Mouse (Mus musculus) liver, embryonic 13.5 days (tissue): ENCODE measurements around the gene Entpd1. TPM values are rescaled to one million over a fixed set of nuclear protein-coding genes. Genes with fewer than 3 reads are reported as not detected.

Experiments
- ATAC-seq: fragments of 200-750 bp; cut with Nextera tagmentation; 2 replicates; pipeline ENCODE4 v1.8.0; 2017; ENCODE audit warnings: low read depth, mild to moderate bottlenecking, moderate number of reproducible peaks, moderate library complexity
- DNase-seq: peaks from one replicate; pipeline ENCODE4 v3.0.0; 2022
- H3K27ac ChIP-seq: fragments of 300-500 bp; sonication (generic); 2 replicates; pipeline ENCODE4 v1.5.1; 2015; ENCODE audit warnings: moderate library complexity, mild to moderate bottlenecking, inconsistent platforms
- H3K27me3 ChIP-seq: fragments of 300-500 bp; sonication (generic); 2 replicates; pipeline ENCODE4 v1.6.1; 2015; ENCODE audit warnings: mild to moderate bottlenecking, inconsistent platforms
- H3K36me3 ChIP-seq: fragments of 300-500 bp; sonication (generic); 2 replicates; pipeline ENCODE4 v1.6.1; 2015; ENCODE audit warnings: mild to moderate bottlenecking, inconsistent platforms
- H3K4me1 ChIP-seq: fragments of 300-500 bp; sonication (generic); replicated peaks from 2 replicates; pipeline ENCODE4 v1.6.1; 2015; ENCODE audit warnings: inconsistent platforms
- H3K4me2 ChIP-seq: fragments of 300-500 bp; sonication (generic); 2 replicates; pipeline ENCODE4 v1.6.1; 2015; ENCODE audit warnings: inconsistent platforms, mild to moderate bottlenecking, moderate library complexity
- H3K4me3 ChIP-seq: fragments of 300-500 bp; sonication (generic); replicated peaks from 2 replicates; pipeline ENCODE4 v1.5.1; 2015; ENCODE audit warnings: mild to moderate bottlenecking, inconsistent platforms
- H3K9ac ChIP-seq: fragments of 300-500 bp; sonication (generic); 2 replicates; pipeline ENCODE4 v1.6.1; 2015; ENCODE audit warnings: mild to moderate bottlenecking, inconsistent platforms
- H3K9me3 ChIP-seq: fragments of 300-500 bp; sonication (generic); replicated peaks from 2 replicates; pipeline ENCODE4 v1.6.1; 2016; ENCODE audit warnings: inconsistent platforms
- WGBS: fragments of 180-500 bp; shearing (Covaris S2); methylation state at CpG from one replicate; pipeline ENCODE4 v1.1.7; 2015; ENCODE audit not compliant: insufficient replicate concordance; 5-methylcytosine and 5-hydroxymethylcytosine counted together
- polyA plus RNA-seq: library from polyadenylated mRNA; unstranded; fragments of >200 nt; fragmentation: Nextera tagmentation; extraction: Ambion mirVana; gene quantifications from 2 replicates; pipeline ENCODE4 v1.2.1, GENCODE M21; 2015

Entpd1 gene
- polyA plus RNA-seq, 1 experiment from 2014 or later = 2.6 TPM

- WGBS = 69% methylated on average over 4 of the region's 4 CpGs
- no peak overlapping the region for H3K9ac ChIP-seq
- no peak overlapping the region for H3K27ac ChIP-seq
- no peaks in the 10 kb centered on the region for H3K36me3 ChIP-seq
- H3K9me3 ChIP-seq = no peaks in the 10 kb centered on the region
- no peaks in the 10 kb centered on the region; the same call in 1 of the 2 replicates for H3K4me1 ChIP-seq
- H3K4me2 ChIP-seq = no peak overlapping the region
- H3K27me3 ChIP-seq = no peaks in the 10 kb centered on the region
- DNase-seq = no peak
- no peak for ATAC-seq
- H3K4me3 ChIP-seq = no peak overlapping the region
These were observed 114.0 kb downstream of the Entpd1 start for GRCm38 (mm10) chr19:40726148-40726547.

GRCm38 (mm10) chr19:40726614-40727013 is 114.4 kb downstream of the Entpd1 start:
- Histone ChIP-seq H3K4me2 (no peak overlapping the region), H3K9ac (no peak overlapping the region), H3K36me3 (no peaks in the 10 kb centered on the region), H3K27me3 (no peaks in the 10 kb centered on the region), H3K4me1 (no peaks in the 10 kb centered on the region; the same call in 1 of the 2 replicates), H3K27ac (no peak overlapping the region), H3K9me3 (no peaks in the 10 kb centered on the region), H3K4me3 (no peak overlapping the region)
- DNase-seq (no peak), ATAC-seq (no peak)
- 50% methylated on average over 2 of the region's 2 CpGs for WGBS

- ATAC-seq (no peak), DNase-seq (no peak)
- Histone ChIP-seq H3K27me3 (no peaks in the 10 kb centered on the region), H3K9me3 (no peaks in the 10 kb centered on the region), H3K36me3 (no peaks in the 10 kb centered on the region), H3K4me2 (no peak overlapping the region), H3K27ac (no peak overlapping the region), H3K9ac (no peak overlapping the region), H3K4me1 (no peaks in the 10 kb centered on the region; the same call in 1 of the 2 replicates), H3K4me3 (no peak overlapping the region)
- 64% methylated on average over 4 of the region's 4 CpGs for WGBS
These were observed 116.0 kb downstream of the Entpd1 start for GRCm38 (mm10) chr19:40728213-40728612.

GRCm38 (mm10) chr19:40728732-40729420 is 116.7 kb downstream of the Entpd1 start:
- WGBS = 24% methylated on average over 12 of the region's 12 CpGs
- Histone ChIP-seq H3K27ac (no peak overlapping the region), H3K9ac (no peak overlapping the region; the same call in 1 of the 2 replicates), H3K4me2 (no peak overlapping the region), H3K4me3 (no peak overlapping the region), H3K9me3 (no peaks in the 10 kb centered on the region), H3K27me3 (no peaks in the 10 kb centered on the region), H3K4me1 (no peaks in the 10 kb centered on the region; the same call in 1 of the 2 replicates), H3K36me3 (no peaks in the 10 kb centered on the region)
- ATAC-seq (no peak), DNase-seq (no peak)

- no peak overlapping the region for H3K4me2 ChIP-seq
- no peaks in the 10 kb centered on the region for H3K36me3 ChIP-seq
- no peaks in the 10 kb centered on the region; the same call in 1 of the 2 replicates for H3K4me1 ChIP-seq
- DNase-seq = no peak
- H3K9me3 ChIP-seq = no peaks in the 10 kb centered on the region
- WGBS = 59% methylated on average over 10 of the region's 10 CpGs
- no peak overlapping the region for H3K4me3 ChIP-seq
- ATAC-seq = no peak
- H3K27me3 ChIP-seq = no peaks in the 10 kb centered on the region
- no peak overlapping the region for H3K9ac ChIP-seq
- no peak overlapping the region for H3K27ac ChIP-seq
These were observed 121.2 kb downstream of the Entpd1 start for GRCm38 (mm10) chr19:40733409-40733808.

- no peaks in the 10 kb centered on the region for H3K9me3 ChIP-seq
- H3K9ac ChIP-seq = no peak overlapping the region
- no peak overlapping the region for H3K27ac ChIP-seq
- peaks cover 1% of the 10 kb centered on the region; the same call in 1 of the 2 replicates for H3K4me1 ChIP-seq
- no peak for DNase-seq
- H3K4me2 ChIP-seq = no peak overlapping the region
- 62% methylated on average over 4 of the region's 4 CpGs for WGBS
- no peak overlapping the region for H3K4me3 ChIP-seq
- H3K27me3 ChIP-seq = no peaks in the 10 kb centered on the region
- H3K36me3 ChIP-seq = no peaks in the 10 kb centered on the region
- ATAC-seq = no peak
These were observed 121.7 kb downstream of the Entpd1 start for GRCm38 (mm10) chr19:40733849-40734248.

GRCm38 (mm10) chr19:40736680-40737512 is 124.7 kb downstream of the Entpd1 start:
- H3K4me1 ChIP-seq = 0 out of 2 replicates have a peak, but pooled peaks cover 3% of the 10 kb centered on the region
- WGBS = 24% methylated on average over 17 of the region's 17 CpGs
- H3K27me3 ChIP-seq = no peaks in the 10 kb centered on the region
- no peak overlapping the region for H3K27ac ChIP-seq
- no peak overlapping the region for H3K9ac ChIP-seq
- peak overlapping the region; percentile 40; the same call in 1 of the 2 replicates for H3K4me2 ChIP-seq
- ATAC-seq = no peak
- H3K36me3 ChIP-seq = no peaks in the 10 kb centered on the region
- DNase-seq = peak; percentile 36
- no peaks in the 10 kb centered on the region for H3K9me3 ChIP-seq
- no peak overlapping the region for H3K4me3 ChIP-seq

- peak overlapping the region; percentile 40; the same call in 1 of the 2 replicates for H3K4me2 ChIP-seq
- H3K27ac ChIP-seq = no peak overlapping the region
- 0 out of 2 replicates have a peak, but pooled peaks cover 3% of the 10 kb centered on the region for H3K4me1 ChIP-seq
- 73% methylated on average over 5 of the region's 5 CpGs for WGBS
- no peak overlapping the region for H3K9ac ChIP-seq
- DNase-seq (no peak), ATAC-seq (no peak)
- no peaks in the 10 kb centered on the region for H3K27me3 ChIP-seq
- H3K9me3 ChIP-seq = no peaks in the 10 kb centered on the region
- H3K36me3 ChIP-seq = no peaks in the 10 kb centered on the region
- no peak overlapping the region for H3K4me3 ChIP-seq
These were observed 125.4 kb downstream of the Entpd1 start for GRCm38 (mm10) chr19:40737613-40738012.

- DNase-seq (no peak), ATAC-seq (peak; percentile 43; the same call in 1 of the 2 replicates)
- 0 out of 2 replicates have a peak, but pooled peaks cover 3% of the 10 kb centered on the region for H3K4me1 ChIP-seq
- no peaks in the 10 kb centered on the region for H3K27me3 ChIP-seq
- no peak overlapping the region for H3K9ac ChIP-seq
- H3K4me2 ChIP-seq = no peak overlapping the region
- WGBS = 66% methylated on average over 13 of the region's 13 CpGs
- no peak overlapping the region for H3K27ac ChIP-seq
- no peaks in the 10 kb centered on the region for H3K36me3 ChIP-seq
- H3K4me3 ChIP-seq = no peak overlapping the region
- H3K9me3 ChIP-seq = no peaks in the 10 kb centered on the region
These were observed 126.6 kb downstream of the Entpd1 start for GRCm38 (mm10) chr19:40738683-40739324.

- DNase-seq = no peak
- ATAC-seq = no peak
- no peak overlapping the region for H3K4me2 ChIP-seq
- 41% methylated on average over 4 of the region's 4 CpGs for WGBS
- no peak overlapping the region for H3K9ac ChIP-seq
- H3K27me3 ChIP-seq = no peaks in the 10 kb centered on the region
- H3K27ac ChIP-seq = no peak overlapping the region
- no peaks in the 10 kb centered on the region for H3K36me3 ChIP-seq
- no peak overlapping the region for H3K4me3 ChIP-seq
- no peaks in the 10 kb centered on the region for H3K9me3 ChIP-seq
- H3K4me1 ChIP-seq = no peaks in the 10 kb centered on the region
These were observed 134.4 kb downstream of the Entpd1 start for GRCm38 (mm10) chr19:40746603-40747002.

- H3K4me3 ChIP-seq = no peak within 1 kb of the TSS
- no peak within 1 kb of the TSS for H3K27ac ChIP-seq
- no peak within 1 kb of the TSS for H3K9ac ChIP-seq
- H3K4me2 ChIP-seq = no peak within 1 kb of the TSS
- no peak for DNase-seq
- WGBS = 66% methylated on average over 16 of the region's 17 CpGs
- H3K36me3 ChIP-seq = no peaks in the 10 kb centered on the region
- no peak for ATAC-seq
- H3K9me3 ChIP-seq = no peaks in the 10 kb centered on the region
- no peaks in the 10 kb centered on the region for H3K4me1 ChIP-seq
- no peaks in the 10 kb centered on the region for H3K27me3 ChIP-seq
These were observed 136.4 kb downstream of the Entpd1 start, which contains the start of gene Cc2d2b for GRCm38 (mm10) chr19:40748559-40748958. Gene Cc2d2b, plus strand, starts transcription at chr19:40748753.
